Mouse (Mus musculus): Measurements from ENCODE around the gene CT030661.1.
"Not testable (repeated sequence)": the region's sequence is repeated elsewhere in the genome, so short reads cannot be mapped to it uniquely, and the experiment has no call there.

DNA sequence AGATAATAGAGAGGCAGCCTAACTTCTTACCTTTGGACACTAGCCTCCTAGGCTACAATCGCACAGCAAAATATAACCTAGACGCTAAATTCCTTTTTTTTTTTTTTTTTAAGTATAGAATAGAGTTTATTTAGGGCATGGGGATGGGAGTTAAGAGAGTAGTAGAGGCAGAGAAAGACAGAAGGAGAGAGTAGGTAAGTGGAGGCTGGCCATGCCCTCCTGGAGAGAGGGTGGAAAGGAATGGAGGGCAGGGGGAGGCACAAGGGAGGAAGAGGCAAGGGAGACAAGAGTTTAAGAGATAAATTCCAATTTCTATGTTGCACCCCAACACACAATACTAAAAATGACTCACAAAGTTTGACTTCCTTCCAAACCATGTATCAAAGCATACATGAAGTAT, 610 bp upstream of the CT030661.1 start:
- not testable (repeated sequence) for TF ChIP-seq POLR2A (IDR thresholded peaks at IDR 0.05; ENCODE audit: insufficient read depth, low read depth, low read length); EP300 (IDR thresholded peaks at IDR 0.05; ENCODE audit: insufficient read depth, low read depth, low read length); CTCF (IDR thresholded peaks at IDR 0.05)

Measured in heart, adult 2 months (tissue).